Mouse (Mus musculus): ENCODE measurements around the gene Acp2. TPM values are rescaled to one million over a fixed set of nuclear protein-coding genes. Genes with fewer than 3 reads are reported as not detected.
A peak's percentile ranks its signal among the peaks of the same experiment; 100 is the strongest.

Acp2 gene
- polyA plus RNA-seq (2015; fragmentation: Nextera tagmentation; extraction: Ambion mirVana): 20.4 and 22.9 TPM in 2 replicates

DNA sequence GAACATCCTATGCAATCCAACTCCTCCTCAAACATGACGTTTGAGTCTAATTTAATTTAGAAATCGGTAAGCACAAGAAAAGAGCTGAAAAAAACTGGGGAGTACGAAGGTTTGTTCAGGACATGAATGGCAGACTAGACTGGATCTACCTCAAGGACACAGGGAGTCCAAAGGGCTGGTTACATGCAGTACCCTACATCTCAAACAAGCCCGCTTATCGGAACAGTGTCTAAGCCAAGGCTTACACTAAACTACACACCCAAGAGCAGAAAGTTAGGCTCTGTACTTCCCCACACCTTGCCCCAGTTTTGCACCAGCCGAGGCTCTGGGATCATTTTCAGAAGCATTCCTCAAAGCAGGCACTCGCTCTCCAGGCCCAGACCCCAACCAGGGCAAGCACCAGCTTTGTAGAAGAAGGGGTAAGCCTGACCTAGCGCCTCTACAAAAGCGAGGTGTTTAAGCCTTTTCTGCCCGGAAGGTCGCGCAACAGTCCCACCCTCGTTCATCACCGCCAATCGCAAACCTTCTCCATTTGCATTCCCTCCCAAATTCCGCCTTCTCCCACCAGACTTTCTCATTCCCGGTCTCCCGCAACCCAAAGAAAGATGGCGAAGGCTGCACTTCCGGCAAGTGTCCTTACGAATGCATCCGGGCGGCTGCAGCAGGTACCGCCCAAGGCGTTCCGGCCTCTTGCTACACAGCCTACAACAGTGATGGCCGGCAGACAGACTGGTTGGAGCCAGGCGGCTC, at the start of gene Acp2, which contains the start of gene Nr1h3:
TSS of gene Acp2 (plus strand) at position 664 of the 750 bp plus-strand sequence.
TSS of gene Nr1h3 (minus strand) at position 613 of the 750 bp plus-strand sequence.
- Histone ChIP-seq H3K27ac (ENCODE audit: low read length) (peak within 1 kb of the TSS; percentile 99), H3K4me3 (ENCODE audit: low read length) (peak within 1 kb of the TSS; percentile 90), H3K9me3 (ENCODE audit: control insufficient read depth, low read length) (no peaks in the 10 kb centered on the region), H3K4me1 (ENCODE audit: control insufficient read depth, insufficient read depth, low read length) (peaks cover 13% of the 10 kb centered on the region), H3K4me2 (ENCODE audit: low read depth, low read length) (peak within 1 kb of the TSS; percentile 74), H3K36me3 (ENCODE audit: control insufficient read depth, insufficient read depth, low read length) (peaks cover 6% of the 10 kb centered on the region; the same call in 1 of the 2 replicates), H3K9ac (ENCODE audit: low read depth, low read length) (peak within 1 kb of the TSS; percentile 95), H3K27me3 (replicated peaks; ENCODE audit: control insufficient read depth, insufficient read depth, low read length) (no peaks in the 10 kb centered on the region)
- 2% methylated on average over 28 of the region's 28 CpGs for WGBS
- ATAC-seq: peak; percentile 95

DNA sequence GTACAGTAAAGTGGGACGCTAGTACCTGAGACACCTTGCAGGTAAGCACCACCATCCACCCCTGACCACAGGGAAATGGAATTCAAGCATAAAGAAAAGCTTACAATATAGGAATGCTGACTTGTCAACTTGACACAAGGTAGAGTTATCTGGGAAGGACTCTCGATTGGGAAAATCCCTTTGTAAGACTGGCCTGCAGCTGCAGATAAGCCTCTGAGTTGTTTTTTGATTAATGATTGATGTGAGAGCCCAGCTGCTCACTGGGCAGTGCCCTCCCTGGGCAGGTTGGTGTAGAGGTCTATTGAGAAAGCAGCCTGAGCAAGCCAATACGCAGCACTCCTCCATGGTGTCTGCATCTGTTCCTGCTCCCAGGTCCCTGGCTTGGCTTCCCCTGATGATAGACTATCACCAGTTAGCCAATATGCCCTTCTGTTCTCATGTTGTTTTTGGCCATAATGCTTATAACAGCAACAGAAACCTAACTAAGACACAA, 49.8 kb upstream of the Acp2 start:
- Histone ChIP-seq H3K36me3 (ENCODE audit: control insufficient read depth, insufficient read depth, low read length) (no peaks in the 10 kb centered on the region; the same call in 1 of the 2 replicates), H3K9ac (ENCODE audit: low read depth, low read length) (no peak overlapping the region), H3K27me3 (replicated peaks; ENCODE audit: control insufficient read depth, insufficient read depth, low read length) (no peaks in the 10 kb centered on the region), H3K4me3 (ENCODE audit: low read length) (no peak overlapping the region), H3K27ac (ENCODE audit: low read length) (no peak overlapping the region), H3K4me1 (ENCODE audit: control insufficient read depth, insufficient read depth, low read length) (no peaks in the 10 kb centered on the region; the same call in 1 of the 2 replicates), H3K9me3 (ENCODE audit: control insufficient read depth, low read length) (no peaks in the 10 kb centered on the region), H3K4me2 (ENCODE audit: low read depth, low read length) (no peak overlapping the region)
- WGBS: 70% methylated on average over 3 of the region's 3 CpGs
- ATAC-seq: no peak

DNA sequence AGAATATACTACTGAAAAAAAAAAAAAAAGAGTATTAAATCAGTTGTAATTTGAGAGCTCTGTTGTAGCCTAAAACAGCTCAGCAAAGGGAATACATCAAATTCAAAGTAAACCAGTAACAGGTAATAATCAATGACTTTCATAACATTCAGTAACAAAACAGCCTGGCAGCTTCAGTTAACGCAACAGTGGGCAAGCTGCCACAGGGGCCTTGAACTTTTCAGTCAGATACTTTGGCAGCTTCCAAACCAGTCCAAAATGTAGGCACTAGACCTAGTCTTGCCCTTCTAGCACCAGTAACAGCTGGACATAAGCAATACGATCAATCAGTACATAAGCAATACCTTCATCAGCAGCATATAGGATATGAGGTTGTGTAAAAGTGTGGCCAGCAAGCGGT, 48.6 kb upstream of the Acp2 start:
- Histone ChIP-seq H3K36me3 (ENCODE audit: control insufficient read depth, insufficient read depth, low read length) (no peaks in the 10 kb centered on the region; the same call in 1 of the 2 replicates), H3K9ac (ENCODE audit: low read depth, low read length) (no peak overlapping the region), H3K27me3 (replicated peaks; ENCODE audit: control insufficient read depth, insufficient read depth, low read length) (no peaks in the 10 kb centered on the region), H3K4me2 (ENCODE audit: low read depth, low read length) (no peak overlapping the region), H3K4me3 (ENCODE audit: low read length) (no peak overlapping the region), H3K4me1 (ENCODE audit: control insufficient read depth, insufficient read depth, low read length) (no peaks in the 10 kb centered on the region; the same call in 1 of the 2 replicates), H3K27ac (ENCODE audit: low read length) (no peak overlapping the region), H3K9me3 (ENCODE audit: control insufficient read depth, low read length) (no peaks in the 10 kb centered on the region)
- no peak for ATAC-seq
- 94% methylated on average over 3 of the region's 3 CpGs for WGBS

DNA sequence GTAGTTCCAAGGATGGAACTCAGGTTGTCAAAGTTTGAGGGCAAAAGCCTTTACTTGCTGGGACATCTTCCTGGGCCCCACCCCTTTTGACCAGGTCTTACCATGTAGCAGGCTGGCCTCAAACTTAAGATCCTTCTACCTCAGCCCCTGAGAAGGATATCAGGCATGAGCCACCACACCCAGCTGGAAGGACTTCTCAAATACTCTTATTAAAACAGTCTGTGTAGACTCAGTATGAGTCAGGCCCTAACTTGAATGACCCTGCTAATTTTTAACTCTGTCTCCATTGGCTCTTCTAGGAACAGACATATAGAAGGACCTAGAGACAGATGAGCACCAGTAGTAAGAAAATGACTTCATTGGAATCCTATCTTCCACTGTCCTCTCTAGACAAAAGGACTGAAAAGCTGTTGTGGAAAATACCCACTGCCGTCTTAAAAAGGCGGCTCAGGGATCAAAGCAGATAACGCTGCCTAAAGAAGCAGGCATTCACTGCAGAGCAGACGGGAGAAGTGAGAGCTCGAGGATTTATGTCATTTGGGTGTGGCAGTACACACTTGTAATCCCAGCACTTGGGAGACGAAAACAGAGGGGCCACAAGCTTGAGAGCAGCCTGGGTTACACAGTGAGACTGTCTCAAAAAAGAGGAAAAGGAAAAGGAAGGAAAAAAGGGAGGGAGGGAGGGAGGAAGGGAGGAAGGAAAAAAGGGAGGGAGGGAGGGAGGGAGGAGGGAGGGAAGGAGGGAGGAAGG, 45.5 kb upstream of the Acp2 start:
- Histone ChIP-seq H3K27ac (ENCODE audit: low read length) (no peak overlapping the region), H3K4me3 (ENCODE audit: low read length) (no peak overlapping the region), H3K9ac (ENCODE audit: low read depth, low read length) (no peak overlapping the region), H3K9me3 (ENCODE audit: control insufficient read depth, low read length) (no peaks in the 10 kb centered on the region), H3K36me3 (ENCODE audit: control insufficient read depth, insufficient read depth, low read length) (no peaks in the 10 kb centered on the region; the same call in 1 of the 2 replicates), H3K4me2 (ENCODE audit: low read depth, low read length) (no peak overlapping the region), H3K4me1 (ENCODE audit: control insufficient read depth, insufficient read depth, low read length) (no peaks in the 10 kb centered on the region; the same call in 1 of the 2 replicates), H3K27me3 (replicated peaks; ENCODE audit: control insufficient read depth, insufficient read depth, low read length) (no peaks in the 10 kb centered on the region)
- 32% methylated on average over 6 of the region's 6 CpGs for WGBS
- no peak for ATAC-seq

- no peak overlapping the region for H3K27ac ChIP-seq (ENCODE audit: low read length)
- H3K4me2 ChIP-seq (ENCODE audit: low read depth, low read length): no peak overlapping the region
- no peaks in the 10 kb centered on the region; the same call in 1 of the 2 replicates for H3K4me1 ChIP-seq (ENCODE audit: control insufficient read depth, insufficient read depth, low read length)
- no peaks in the 10 kb centered on the region for H3K9me3 ChIP-seq (ENCODE audit: control insufficient read depth, low read length)
- no peaks in the 10 kb centered on the region for H3K27me3 ChIP-seq (replicated peaks; ENCODE audit: control insufficient read depth, insufficient read depth, low read length)
- peaks cover 6% of the 10 kb centered on the region; the same call in 1 of the 2 replicates for H3K36me3 ChIP-seq (ENCODE audit: control insufficient read depth, insufficient read depth, low read length)
- H3K9ac ChIP-seq (ENCODE audit: low read depth, low read length): no peak overlapping the region
- no peak overlapping the region for H3K4me3 ChIP-seq (ENCODE audit: low read length)
- WGBS: 81% methylated on average over 6 of the region's 6 CpGs
- no peak for ATAC-seq
Observed at GRCm38 (mm10) chr2:91160591-91160990, 42.1 kb upstream of the Acp2 start.

- Histone ChIP-seq H3K4me3 (ENCODE audit: low read length) (no peak overlapping the region), H3K36me3 (ENCODE audit: control insufficient read depth, insufficient read depth, low read length) (peaks cover 12% of the 10 kb centered on the region), H3K27me3 (replicated peaks; ENCODE audit: control insufficient read depth, insufficient read depth, low read length) (no peaks in the 10 kb centered on the region), H3K9me3 (ENCODE audit: control insufficient read depth, low read length) (no peaks in the 10 kb centered on the region), H3K9ac (ENCODE audit: low read depth, low read length) (no peak overlapping the region), H3K4me2 (ENCODE audit: low read depth, low read length) (no peak overlapping the region), H3K27ac (ENCODE audit: low read length) (no peak overlapping the region), H3K4me1 (ENCODE audit: control insufficient read depth, insufficient read depth, low read length) (no peaks in the 10 kb centered on the region)
- ATAC-seq: no peak
- WGBS: 81% methylated on average over 4 of the region's 4 CpGs
Observed at GRCm38 (mm10) chr2:91162952-91163351, 39.7 kb upstream of the Acp2 start.

DNA sequence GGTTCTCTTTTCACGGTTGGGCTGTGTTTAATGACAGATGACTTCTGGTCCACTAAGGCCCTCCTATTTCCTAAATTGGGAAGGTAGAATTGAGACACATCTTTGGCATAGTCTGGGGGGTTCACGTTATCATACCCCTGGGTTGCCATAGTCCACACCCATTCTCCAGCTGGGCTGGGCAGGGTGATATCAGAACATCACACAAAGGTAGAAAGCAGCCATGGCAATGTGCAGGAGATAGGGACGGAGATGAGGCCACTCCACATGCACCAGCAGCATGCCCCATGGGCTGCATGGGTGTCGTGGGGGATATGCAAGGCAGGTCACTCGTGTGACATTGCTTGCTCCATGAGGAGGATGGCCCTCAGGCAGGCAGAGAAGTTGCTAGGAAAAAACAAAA, 39.2 kb upstream of the Acp2 start:
- H3K27me3 ChIP-seq (replicated peaks; ENCODE audit: control insufficient read depth, insufficient read depth, low read length): no peaks in the 10 kb centered on the region
- H3K36me3 ChIP-seq (ENCODE audit: control insufficient read depth, insufficient read depth, low read length): peaks cover 12% of the 10 kb centered on the region
- WGBS: 71% methylated on average over 5 of the region's 5 CpGs
- ATAC-seq: no peak
- H3K9ac ChIP-seq (ENCODE audit: low read depth, low read length): no peak overlapping the region
- H3K9me3 ChIP-seq (ENCODE audit: control insufficient read depth, low read length): no peaks in the 10 kb centered on the region
- H3K27ac ChIP-seq (ENCODE audit: low read length): no peak overlapping the region
- H3K4me3 ChIP-seq (ENCODE audit: low read length): no peak overlapping the region
- H3K4me2 ChIP-seq (ENCODE audit: low read depth, low read length): no peak overlapping the region
- H3K4me1 ChIP-seq (ENCODE audit: control insufficient read depth, insufficient read depth, low read length): no peaks in the 10 kb centered on the region

GRCm38 (mm10) chr2:91164991-91165390, 37.7 kb upstream of the Acp2 start:
- Histone ChIP-seq H3K4me2 (ENCODE audit: low read depth, low read length) (no peak overlapping the region), H3K9me3 (ENCODE audit: control insufficient read depth, low read length) (no peaks in the 10 kb centered on the region), H3K27me3 (replicated peaks; ENCODE audit: control insufficient read depth, insufficient read depth, low read length) (no peaks in the 10 kb centered on the region), H3K27ac (ENCODE audit: low read length) (no peak overlapping the region), H3K9ac (ENCODE audit: low read depth, low read length) (no peak overlapping the region), H3K4me3 (ENCODE audit: low read length) (no peak overlapping the region), H3K4me1 (ENCODE audit: control insufficient read depth, insufficient read depth, low read length) (no peaks in the 10 kb centered on the region), H3K36me3 (ENCODE audit: control insufficient read depth, insufficient read depth, low read length) (peaks cover 12% of the 10 kb centered on the region)
- WGBS: 89% methylated on average over 6 of the region's 6 CpGs
- no peak for ATAC-seq

DNA sequence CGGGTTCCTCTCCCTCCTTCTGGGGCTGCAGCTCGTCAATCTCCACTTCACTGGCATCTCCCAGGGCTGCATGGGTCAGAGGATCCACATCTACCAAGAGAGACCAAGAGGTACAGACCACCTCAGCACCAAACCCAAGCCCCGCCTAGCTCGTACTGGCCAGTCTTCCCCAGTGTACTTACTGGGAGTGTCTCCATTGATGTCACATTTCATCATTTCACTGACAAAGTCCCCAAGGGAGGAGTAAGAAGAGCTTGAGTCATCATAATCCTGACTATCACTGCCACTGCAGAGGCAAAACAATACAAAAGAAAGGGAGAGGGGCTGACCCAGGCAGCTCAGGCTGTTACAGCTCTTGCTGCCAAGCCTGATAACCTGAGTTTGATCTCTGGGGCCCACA, 35.1 kb upstream of the Acp2 start:
- Histone ChIP-seq H3K9ac (ENCODE audit: low read depth, low read length) (no peak overlapping the region), H3K36me3 (ENCODE audit: control insufficient read depth, insufficient read depth, low read length) (peaks cover 12% of the 10 kb centered on the region), H3K27me3 (replicated peaks; ENCODE audit: control insufficient read depth, insufficient read depth, low read length) (no peaks in the 10 kb centered on the region), H3K27ac (ENCODE audit: low read length) (no peak overlapping the region), H3K4me3 (ENCODE audit: low read length) (no peak overlapping the region), H3K4me2 (ENCODE audit: low read depth, low read length) (no peak overlapping the region), H3K9me3 (ENCODE audit: control insufficient read depth, low read length) (no peaks in the 10 kb centered on the region), H3K4me1 (ENCODE audit: control insufficient read depth, insufficient read depth, low read length) (no peaks in the 10 kb centered on the region)
- ATAC-seq: no peak
- WGBS: 63% methylated on average over 4 of the region's 4 CpGs

Data from intestine, embryonic 16.5 days (tissue).